Mouse (Mus musculus) heart, postnatal 0 days (tissue): ENCODE measurements around the gene Ly86. TPM values are rescaled to one million over a fixed set of nuclear protein-coding genes. Genes with fewer than 3 reads are reported as not detected.
A peak's percentile ranks its signal among the peaks of the same experiment; 100 is the strongest.

Experiments
- ATAC-seq: fragments of 200-750 bp; cut with Nextera tagmentation; 2 replicates; pipeline ENCODE4 v1.8.0; 2017; ENCODE audit warnings: low read depth, moderate number of reproducible peaks, moderate library complexity; ENCODE audit not compliant: insufficient read depth
- DNase-seq: peaks from one replicate; pipeline ENCODE4 v3.0.0-alpha.2; 2016; ENCODE audit warnings: low spot score
- H3K27ac ChIP-seq: fragments of 300-500 bp; sonication (generic); 2 replicates; pipeline ENCODE4 v1.5.1; 2014; ENCODE audit warnings: low read depth, mild to moderate bottlenecking
- H3K27me3 ChIP-seq: fragments of 300-500 bp; sonication (generic); 2 replicates; pipeline ENCODE4 v1.6.1; 2014; ENCODE audit warnings: low read length, mixed read lengths; ENCODE audit not compliant: control insufficient read depth, insufficient read depth
- H3K36me3 ChIP-seq: fragments of 300-500 bp; sonication (generic); replicated peaks from 2 replicates; pipeline ENCODE4 v1.6.1; 2014; ENCODE audit warnings: low read length, mixed read lengths; ENCODE audit not compliant: control insufficient read depth, insufficient read depth
- H3K4me1 ChIP-seq: fragments of 300-500 bp; sonication (generic); 2 replicates; pipeline ENCODE4 v1.6.1; 2014; ENCODE audit warnings: antibody characterized with exemption; ENCODE audit not compliant: control insufficient read depth, insufficient read depth
- H3K4me2 ChIP-seq: fragments of 300-500 bp; sonication (generic); 2 replicates; pipeline ENCODE4 v1.6.1; 2014; ENCODE audit warnings: low read depth, mild to moderate bottlenecking, low read length, moderate library complexity
- H3K4me3 ChIP-seq: fragments of 300-500 bp; sonication (generic); 2 replicates; pipeline ENCODE4 v1.5.1; 2014; ENCODE audit warnings: low read depth, low read length
- H3K9ac ChIP-seq: fragments of 300-500 bp; sonication (generic); replicated peaks from 2 replicates; pipeline ENCODE4 v1.6.1; 2014; ENCODE audit warnings: low read depth, low read length, mixed read lengths
- H3K9me3 ChIP-seq: fragments of 300-500 bp; sonication (generic); replicated peaks from 2 replicates; pipeline ENCODE4 v1.6.1; 2016; ENCODE audit warnings: low read length; ENCODE audit not compliant: control insufficient read depth
- CTCF ChIP-seq: IDR thresholded peaks from 2 replicates; pipeline ENCODE4 v1.5.1; 2016; ENCODE audit warnings: antibody characterized with exemption, control low read depth, low read depth
- EP300 ChIP-seq: IDR thresholded peaks from 2 replicates; pipeline ENCODE4 v1.6.1; 2016; ENCODE audit warnings: antibody characterized with exemption, low read depth
- WGBS: fragments of 180-500 bp; shearing (Covaris S2); extraction: QIAGEN DNeasy Blood & Tissue Kit; methylation state at CpG from one replicate; pipeline ENCODE4 v1.1.7; 2014; 5-methylcytosine and 5-hydroxymethylcytosine counted together
- polyA plus RNA-seq: library from polyadenylated mRNA; unstranded; fragments of >200 nt; fragmentation: Nextera tagmentation; extraction: Ambion mirVana; gene quantifications from 2 replicates; pipeline ENCODE4 v1.2.1, GENCODE M21; 2015
- total RNA-seq: library from RNA; depleted of rRNA; stranded (reverse); fragments of >200 nt; gene quantifications from 2 replicates; pipeline ENCODE4 v1.2.3, GENCODE M21; 2014; ENCODE audit warnings: low replicate concordance

The Ly86 gene
- total and polyA plus RNA-seq, 2 experiments from 2014 or later: 4.5 TPM; not detected in 1

- H3K9me3 ChIP-seq: no peaks in the 10 kb centered on the region
- no peaks in the 10 kb centered on the region for H3K36me3 ChIP-seq
- 0 out of 2 replicates have a peak, but pooled peaks cover 3% of the 10 kb centered on the region for H3K4me1 ChIP-seq
- TF ChIP-seq EP300: no peak
- no peak for TF ChIP-seq CTCF
- WGBS: 64% methylated on average over 5 of the region's 5 CpGs
- H3K27ac ChIP-seq: no peak overlapping the region
- H3K9ac ChIP-seq: no peak overlapping the region
- peaks cover 18% of the 10 kb centered on the region for H3K27me3 ChIP-seq
- no peak overlapping the region for H3K4me2 ChIP-seq
- ATAC-seq: no peak
- no peak for DNase-seq
- H3K4me3 ChIP-seq: no peak overlapping the region
Observed at GRCm38 (mm10) chr13:37309296-37309695, 35.7 kb upstream of the Ly86 start.

GRCm38 (mm10) chr13:37310331-37310730, 34.7 kb upstream of the Ly86 start:
- TF ChIP-seq EP300 (no peak), CTCF (no peak)
- 43% methylated on average over 7 of the region's 8 CpGs for WGBS
- ATAC-seq: no peak

GRCm38 (mm10) chr13:37311555-37312221, 33.3 kb upstream of the Ly86 start:
- H3K9me3 ChIP-seq: no peaks in the 10 kb centered on the region
- no peak for ATAC-seq
- no peak overlapping the region for H3K9ac ChIP-seq
- TF ChIP-seq EP300: no peak
- H3K27ac ChIP-seq: no peak overlapping the region
- H3K4me3 ChIP-seq: no peak overlapping the region
- H3K36me3 ChIP-seq: no peaks in the 10 kb centered on the region
- DNase-seq: no peak
- H3K27me3 ChIP-seq: peaks cover 18% of the 10 kb centered on the region
- H3K4me1 ChIP-seq: 0 out of 2 replicates have a peak, but pooled peaks cover 3% of the 10 kb centered on the region
- peak overlapping the region; percentile 71 for H3K4me2 ChIP-seq
- WGBS: 32% methylated on average over 27 of the region's 27 CpGs

More at GRCm38 (mm10) chr13:37310331-37310730, 34.7 kb upstream of the Ly86 start:
- no peak overlapping the region for H3K27ac ChIP-seq
- no peak overlapping the region for H3K4me3 ChIP-seq
- peaks cover 18% of the 10 kb centered on the region for H3K27me3 ChIP-seq
- H3K9ac ChIP-seq: no peak overlapping the region
- no peak overlapping the region for H3K4me2 ChIP-seq
- DNase-seq: no peak
- H3K9me3 ChIP-seq: no peaks in the 10 kb centered on the region
- no peaks in the 10 kb centered on the region for H3K36me3 ChIP-seq
- H3K4me1 ChIP-seq: 0 out of 2 replicates have a peak, but pooled peaks cover 3% of the 10 kb centered on the region

- peak overlapping the region; percentile 27 for H3K9ac ChIP-seq
- no peaks in the 10 kb centered on the region for H3K36me3 ChIP-seq
- no peak overlapping the region for H3K27ac ChIP-seq
- TF ChIP-seq CTCF (peak; percentile 94), EP300 (no peak)
- H3K4me2 ChIP-seq: peak overlapping the region; percentile 71
- 4% methylated on average over 25 of the region's 25 CpGs for WGBS
- no peaks in the 10 kb centered on the region for H3K9me3 ChIP-seq
- H3K27me3 ChIP-seq: peaks cover 18% of the 10 kb centered on the region
- H3K4me3 ChIP-seq: peak overlapping the region; percentile 42
- peak; percentile 94 for DNase-seq
- peak; percentile 94 for ATAC-seq
- 0 out of 2 replicates have a peak, but pooled peaks cover 3% of the 10 kb centered on the region for H3K4me1 ChIP-seq
Observed at GRCm38 (mm10) chr13:37312222-37312928, 32.6 kb upstream of the Ly86 start.

- 22% methylated on average over 4 of the region's 4 CpGs for WGBS
- TF ChIP-seq CTCF: no peak
- no peak for TF ChIP-seq EP300
- Histone ChIP-seq H3K9me3 (no peaks in the 10 kb centered on the region), H3K27ac (no peak overlapping the region), H3K9ac (no peak overlapping the region), H3K4me2 (no peak overlapping the region), H3K27me3 (peaks cover 18% of the 10 kb centered on the region), H3K4me3 (no peak overlapping the region), H3K36me3 (no peaks in the 10 kb centered on the region), H3K4me1 (0 out of 2 replicates have a peak, but pooled peaks cover 3% of the 10 kb centered on the region)
- ATAC-seq: no peak
- no peak for DNase-seq
Observed at GRCm38 (mm10) chr13:37312951-37313350, 32.1 kb upstream of the Ly86 start.
